Mouse (Mus musculus) kidney, postnatal 36 days (tissue): ENCODE results near the gene Zfp560.
"Not testable (repeated sequence)": the region's sequence is repeated elsewhere in the genome, so short reads cannot be mapped to it uniquely, and the experiment has no call there.

Experiments
- DNase-seq, 2 experiments: peaks; one replicate each; pipeline ENCODE4 v3.0.0; 2021 to 2022; ENCODE audit warnings: mixed read lengths in 2 of 2

Gene Zfp560

DNA sequence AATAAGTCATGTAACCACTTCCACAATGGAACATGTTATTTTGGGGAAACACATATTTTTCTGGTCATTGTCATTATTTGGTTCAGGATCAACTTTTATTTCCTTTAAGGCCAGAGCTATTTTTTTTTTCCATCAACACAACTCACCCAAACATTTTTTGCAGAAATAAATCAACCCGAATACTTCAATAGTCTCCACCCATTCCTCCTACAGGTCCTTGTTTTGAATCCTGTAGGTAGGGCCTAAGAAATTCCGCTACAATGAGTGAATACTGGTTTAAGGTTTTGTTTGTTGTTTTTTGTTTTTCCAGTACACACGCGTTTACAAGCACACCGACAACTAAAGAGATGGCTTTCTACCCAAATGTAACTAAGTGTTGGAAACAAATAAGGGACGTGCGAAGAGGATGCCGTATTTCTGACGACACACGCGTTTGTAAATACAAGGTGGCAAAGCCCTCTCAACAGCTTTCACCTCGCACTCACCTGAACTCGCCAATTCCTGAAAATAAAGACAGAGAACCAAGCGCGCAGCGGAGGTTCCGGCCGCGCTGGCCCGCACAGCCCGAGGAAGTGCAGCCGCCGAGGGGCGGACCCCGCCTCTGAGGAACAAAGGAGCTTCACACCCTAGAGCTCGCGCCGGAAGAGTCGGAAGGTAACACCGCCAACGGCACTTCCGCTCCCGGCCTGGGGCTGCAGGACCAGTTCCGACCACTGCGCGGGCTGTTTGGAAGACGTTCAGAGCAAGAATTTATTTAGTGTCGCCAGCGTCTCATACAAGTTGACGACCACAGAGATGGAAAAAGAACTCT, at the start of gene Zfp560:
Zfp560 (minus strand) TSS at position 646 of the 811 bp plus-strand sequence.
- peak; percentile 86 to 91 for DNase-seq

DNA sequence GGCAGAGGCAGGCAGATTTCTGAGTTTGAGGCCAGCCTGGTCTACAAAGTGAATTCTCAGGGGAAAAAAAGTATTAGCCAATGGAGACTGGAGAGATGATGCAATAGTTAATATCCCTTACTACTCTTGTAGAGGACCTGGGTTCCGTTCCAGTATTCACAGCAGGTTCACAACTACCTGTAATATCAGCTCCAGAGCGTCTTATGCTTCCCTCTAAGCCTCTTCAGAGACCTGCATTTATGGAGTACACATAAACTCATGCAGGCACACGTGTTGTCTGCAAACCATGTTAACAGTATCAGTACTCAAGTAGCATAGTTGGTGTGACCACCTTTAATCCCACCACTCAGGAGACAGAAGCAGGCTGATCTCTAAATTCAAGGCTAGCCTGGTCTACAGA, 45.0 kb upstream of the Zfp560 start:
- no peak for DNase-seq

DNA sequence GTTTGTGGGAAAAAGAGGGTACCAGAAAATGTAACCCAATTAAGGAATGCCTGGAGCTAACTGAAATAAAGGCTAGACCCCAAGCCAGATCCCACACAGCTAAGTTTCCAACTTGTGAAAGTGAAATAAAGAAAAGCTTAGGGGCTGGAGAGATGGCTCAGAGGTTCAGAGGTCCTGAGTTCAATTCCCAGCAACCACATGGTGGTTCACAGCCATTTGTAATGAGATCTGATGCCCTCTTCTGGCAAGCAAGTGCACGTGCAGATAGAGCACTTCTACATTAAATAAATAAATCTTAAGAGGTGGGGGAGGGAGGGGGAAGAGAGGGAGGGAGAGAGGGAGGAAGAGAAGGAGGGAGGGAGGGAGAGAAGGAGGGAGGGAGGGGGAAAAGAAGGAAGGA, 26.5 kb upstream of the Zfp560 start:
- no peak for DNase-seq

DNA sequence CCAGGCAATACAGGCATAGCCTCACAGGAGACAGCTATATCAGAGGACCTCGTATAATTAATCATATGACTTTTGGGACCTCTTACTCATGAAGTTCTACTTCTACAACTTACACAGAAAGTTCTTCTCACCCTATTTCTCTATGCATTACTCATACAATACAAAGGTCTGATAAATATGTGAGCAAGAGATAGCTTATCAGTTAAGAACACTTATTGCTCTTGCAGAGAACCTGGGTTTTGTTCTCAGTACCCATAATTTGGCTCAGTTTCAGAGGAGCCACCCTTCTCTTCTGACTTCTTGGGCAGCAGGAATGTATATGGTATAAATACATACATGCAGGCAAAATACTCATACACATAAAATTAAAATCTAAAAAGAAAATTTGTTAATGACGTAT, 24.3 kb upstream of the Zfp560 start:
- DNase-seq, result no peak

DNA sequence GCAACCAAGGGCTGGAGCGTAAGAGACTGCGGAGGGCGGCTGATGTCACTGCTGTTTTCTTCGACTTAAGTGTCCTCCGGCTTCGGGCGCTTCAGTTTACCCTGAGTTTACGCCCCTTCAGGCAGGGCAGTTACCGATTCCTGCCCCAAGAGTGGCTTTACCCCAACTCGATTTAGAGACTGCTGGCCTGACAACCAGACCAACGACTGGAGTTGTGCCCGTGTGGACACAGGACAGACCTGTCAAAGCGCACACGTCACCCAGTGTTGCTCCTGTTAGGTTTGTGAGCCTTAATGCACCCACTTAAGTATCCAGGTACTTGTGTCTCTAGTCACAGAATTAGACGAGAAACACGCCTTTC, 346 bp upstream of the Zfp560 start:
- DNase-seq, result no peak

DNA sequence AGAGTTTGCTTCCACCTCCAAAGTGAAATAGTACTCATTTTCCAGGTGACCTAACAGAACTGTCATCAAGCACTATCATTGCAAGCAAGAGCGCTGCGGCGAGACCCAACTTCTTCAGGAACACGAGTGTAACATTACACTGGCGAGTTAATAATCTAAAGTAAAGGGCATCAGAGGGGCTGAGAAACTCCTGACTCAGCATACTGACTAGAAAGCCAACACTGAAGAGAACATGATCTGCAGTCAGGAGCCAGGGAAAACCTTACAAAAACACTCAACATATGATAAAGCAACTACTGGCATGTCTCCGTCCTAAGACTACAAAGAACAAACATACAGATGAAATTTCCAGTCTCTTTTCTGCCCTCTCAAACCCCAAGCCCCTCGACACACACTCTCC, 1.3 kb downstream of the Zfp560 start:
- peak in 1 of 2 experiments; percentile 3 for DNase-seq

DNA sequence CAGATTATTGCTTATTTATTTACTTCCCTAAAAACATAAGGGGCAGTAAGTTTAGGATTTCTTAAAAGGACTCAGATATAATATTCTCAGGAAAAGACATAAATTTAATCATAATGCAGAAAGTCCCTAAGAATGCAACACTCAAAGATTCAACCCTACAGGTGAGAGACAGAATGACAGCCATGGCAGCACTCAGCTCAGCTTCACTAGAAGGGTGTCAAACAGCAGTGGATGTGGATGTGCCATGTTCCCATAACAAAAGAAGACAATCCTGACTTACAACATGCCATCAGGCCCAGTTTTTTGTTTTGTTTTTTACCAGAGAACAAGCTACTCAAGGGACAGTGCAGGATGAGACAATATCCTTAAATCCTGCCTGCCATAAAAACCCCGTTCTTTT, 10.3 kb downstream of the Zfp560 start:
- DNase-seq, result no peak

DNA sequence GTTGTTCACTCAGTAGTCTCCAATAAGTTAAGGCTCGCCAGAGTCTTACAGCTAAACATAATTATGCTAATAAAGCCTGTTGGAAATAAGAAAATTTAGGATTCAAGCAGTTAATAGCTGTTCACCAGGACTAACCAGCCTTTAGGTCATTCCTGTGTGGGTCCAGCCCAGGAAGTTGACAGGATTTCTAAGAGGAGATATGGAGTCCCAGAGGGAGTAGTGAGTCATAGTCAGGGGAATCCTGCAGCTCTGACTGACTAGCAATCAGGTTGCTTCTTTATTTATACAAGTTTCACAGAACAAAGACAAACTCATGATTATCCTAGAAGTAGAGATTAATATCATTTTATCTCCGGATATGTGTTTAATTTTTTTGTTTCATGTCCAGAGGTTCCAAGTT, 17.7 kb downstream of the Zfp560 start:
- DNase-seq, result no peak

DNA sequence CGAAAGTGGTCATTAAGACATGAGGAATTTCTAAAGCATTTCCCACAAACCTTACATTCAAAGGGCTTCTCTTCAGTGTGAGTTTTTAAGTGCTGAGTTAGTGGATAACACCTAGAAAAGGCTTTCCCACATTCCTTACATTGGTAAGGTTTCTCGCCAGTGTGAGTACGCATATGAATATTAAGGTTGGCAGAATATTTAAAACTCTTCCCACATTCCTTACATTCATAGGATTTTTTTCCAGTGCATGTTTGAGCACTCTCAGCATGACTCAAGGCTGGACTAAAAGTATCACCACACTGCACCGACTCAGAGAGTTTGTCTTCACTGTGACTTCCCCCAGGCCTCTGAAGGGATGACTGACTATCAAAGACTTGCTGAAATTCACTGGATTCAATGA, 36.5 kb downstream of the Zfp560 start:
- no peak for DNase-seq

DNA sequence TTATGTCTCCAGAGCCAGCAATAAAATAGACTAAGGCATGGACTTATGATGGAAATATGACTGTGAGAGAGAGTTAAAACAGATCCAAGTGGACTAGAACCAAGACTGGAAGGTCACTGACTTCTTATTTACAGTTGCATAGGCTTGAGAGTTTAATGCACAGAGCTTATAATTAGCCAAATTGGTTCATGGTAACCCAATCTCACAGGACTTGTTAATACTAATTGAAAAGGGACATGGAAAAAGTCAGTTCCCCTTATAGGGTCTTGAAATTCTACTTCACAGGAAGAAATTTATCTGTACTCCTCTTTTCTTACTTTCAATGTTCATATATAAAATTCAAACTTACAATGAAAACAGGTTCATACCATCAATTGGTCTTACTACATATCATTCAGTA, 49.0 kb downstream of the Zfp560 start, which contains the start of gene Olfr18:
Olfr18 (minus strand) TSS at position 101 of the 400 bp plus-strand sequence.
- DNase-seq, result no peak

DNA sequence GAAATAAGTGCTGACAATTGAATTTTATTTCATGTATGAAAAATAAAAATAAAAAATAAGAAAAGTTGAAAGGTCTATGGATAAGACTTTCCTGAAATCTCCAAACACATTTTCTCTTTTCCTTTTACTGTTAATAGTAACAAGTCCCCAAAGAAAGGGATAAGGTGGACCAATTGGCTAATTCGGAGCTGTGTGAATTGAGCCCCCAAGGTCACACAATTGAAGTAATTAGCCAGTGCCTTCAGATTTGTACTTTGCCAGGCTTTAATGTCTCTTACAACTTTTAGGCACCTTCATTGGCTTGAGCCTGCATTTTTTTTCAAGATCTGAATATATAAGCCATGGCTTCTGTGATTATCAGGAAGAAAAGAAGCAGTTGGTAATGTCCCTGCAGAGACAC, 86.7 kb downstream of the Zfp560 start, which contains the start of gene Olfr873:
Olfr873 (plus strand) TSS at position 301 of the 400 bp plus-strand sequence.
- DNase-seq, result no peak

DNA sequence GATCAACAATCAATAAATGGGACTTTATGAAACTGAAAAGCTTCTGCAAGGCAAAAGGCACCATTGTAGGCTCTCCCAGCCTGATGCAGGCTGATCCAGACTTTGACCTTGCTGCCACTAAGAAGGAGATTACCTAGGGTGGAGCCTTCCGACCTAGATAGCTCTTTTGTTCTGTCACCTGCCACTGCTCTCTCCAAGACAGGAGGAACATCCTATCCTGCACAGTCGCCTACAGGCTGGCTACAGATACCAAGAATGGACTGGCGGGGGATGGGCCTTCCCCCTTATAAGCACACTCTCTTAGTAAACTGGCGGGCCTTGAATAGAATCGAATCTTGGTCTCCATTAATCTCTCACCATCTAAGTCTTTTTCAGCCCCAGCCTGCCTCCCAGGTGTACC, 89.4 kb downstream of the Zfp560 start:
- DNase-seq, result not testable (repeated sequence)
